Mouse (Mus musculus): Measurements from ENCODE around the gene Ctsz. TPM values are rescaled to one million over a fixed set of nuclear protein-coding genes. Genes with fewer than 3 reads are reported as not detected.

Gene Ctsz
- 75.3 and 77.7 TPM in 2 replicates for polyA plus RNA-seq (2015; fragmentation: Nextera tagmentation; extraction: Ambion mirVana)

DNA sequence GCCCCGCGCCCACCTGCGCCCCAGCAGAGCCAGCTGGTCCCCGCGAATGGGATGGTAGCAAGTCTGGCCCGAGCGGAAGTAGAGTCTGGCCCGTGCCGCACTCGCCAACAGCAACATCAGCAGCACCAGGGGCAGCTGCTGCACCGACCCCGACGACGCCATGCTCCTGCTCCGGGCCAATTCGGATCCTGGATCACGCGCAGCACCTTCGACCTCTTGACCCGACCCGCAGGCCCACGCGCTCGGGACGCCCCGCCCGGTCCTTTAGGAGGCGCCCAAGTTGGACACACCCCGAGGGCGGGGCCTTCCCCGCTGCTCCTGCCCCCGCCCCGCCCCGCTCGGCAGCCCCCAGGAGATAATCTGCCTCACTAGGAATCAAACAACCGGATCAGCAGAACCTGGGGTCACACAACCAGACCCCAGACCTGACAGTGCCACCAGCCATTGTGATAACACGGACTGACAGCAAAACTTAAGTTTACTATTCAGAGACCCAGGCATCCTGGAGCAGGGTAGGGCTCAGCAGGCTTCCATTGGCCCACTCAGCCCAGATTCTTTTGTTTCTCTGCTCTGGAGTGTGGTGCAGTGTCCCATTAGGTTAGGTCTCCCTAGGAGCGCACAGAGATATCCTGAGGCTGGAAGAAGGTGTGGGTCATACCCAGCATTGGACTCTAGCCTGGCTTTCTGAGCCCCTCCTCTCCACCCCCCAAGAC is at the start of gene Ctsz:
Ctsz (minus strand) TSS at position 303 of the 713 bp plus-strand sequence.

DNA sequence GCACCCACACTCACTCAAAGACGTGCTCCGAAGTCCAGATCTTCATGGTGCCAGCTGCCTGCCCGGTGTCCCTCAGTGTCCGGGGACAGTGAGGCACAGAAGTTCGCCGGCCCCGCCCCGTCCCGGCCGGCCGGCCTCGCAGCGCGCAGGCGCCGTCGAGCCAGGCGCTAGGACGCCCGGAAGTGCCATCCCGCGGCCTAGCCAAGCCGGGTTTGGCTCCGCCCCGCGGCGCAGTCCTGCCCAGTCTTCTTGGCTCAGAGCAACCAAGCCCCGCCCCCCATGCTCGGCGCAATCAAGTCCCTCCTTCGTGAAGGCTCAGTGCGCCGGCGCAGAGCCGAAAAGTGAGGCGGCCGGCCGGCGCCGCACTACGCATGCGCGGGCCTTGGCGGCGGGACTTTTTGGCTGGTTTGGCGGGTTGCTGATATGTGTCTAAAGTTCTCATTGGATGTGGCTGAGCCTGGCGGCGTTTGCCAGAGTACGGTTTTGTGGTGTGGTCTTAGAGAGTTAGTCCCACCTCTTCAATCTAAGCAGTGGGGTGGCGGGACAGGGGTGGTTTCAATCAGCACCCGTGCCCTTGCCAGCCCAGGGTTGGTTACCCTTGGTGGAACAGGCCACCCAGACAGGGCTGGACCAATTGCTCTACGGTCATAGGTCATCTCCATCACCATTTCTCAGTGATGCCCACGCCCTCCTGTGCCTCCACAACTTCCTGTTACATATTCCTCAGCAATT is 34.1 kb upstream of the Ctsz start, which contains the start of gene Prelid3b:
Prelid3b (minus strand) TSS at position 264 of the 732 bp plus-strand sequence.

DNA sequence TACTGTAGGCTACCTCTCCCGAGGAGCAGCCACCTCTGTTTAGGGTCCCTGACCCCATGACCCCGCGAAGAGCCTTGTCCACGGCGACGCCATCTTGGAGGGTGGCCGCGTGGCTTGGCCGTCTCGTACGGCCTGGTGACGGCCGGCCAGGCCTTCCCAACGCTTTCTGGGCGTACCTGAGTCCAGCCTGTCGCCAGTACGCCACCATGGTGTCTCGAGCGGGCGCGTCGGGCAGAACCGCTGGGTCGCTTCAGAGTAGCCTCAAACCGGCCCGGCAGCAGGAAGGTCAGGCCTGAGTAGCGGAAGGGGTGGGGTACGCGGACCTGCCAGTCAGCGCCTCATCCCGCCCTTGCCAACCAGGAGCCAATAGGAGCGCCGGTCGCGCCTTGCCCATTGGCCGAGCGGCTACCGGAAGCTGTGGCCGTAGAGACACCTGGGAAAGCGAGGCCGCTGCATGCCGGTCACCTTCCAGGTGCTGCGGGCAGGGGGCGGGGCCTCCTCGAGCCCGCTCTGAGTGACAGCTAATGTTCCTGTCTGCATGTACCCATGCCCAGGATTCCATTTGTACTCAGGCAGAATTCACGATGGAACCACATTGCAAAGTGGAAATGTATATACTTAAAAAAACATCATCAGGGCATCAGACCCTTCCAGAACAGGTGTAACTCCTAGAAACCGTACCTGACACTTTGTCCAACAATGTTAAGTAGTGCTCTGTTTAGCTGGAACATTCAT is 25.1 kb upstream of the Ctsz start, which contains the start of gene Atp5e:
Atp5e (minus strand) TSS at position 317 of the 735 bp plus-strand sequence.

DNA sequence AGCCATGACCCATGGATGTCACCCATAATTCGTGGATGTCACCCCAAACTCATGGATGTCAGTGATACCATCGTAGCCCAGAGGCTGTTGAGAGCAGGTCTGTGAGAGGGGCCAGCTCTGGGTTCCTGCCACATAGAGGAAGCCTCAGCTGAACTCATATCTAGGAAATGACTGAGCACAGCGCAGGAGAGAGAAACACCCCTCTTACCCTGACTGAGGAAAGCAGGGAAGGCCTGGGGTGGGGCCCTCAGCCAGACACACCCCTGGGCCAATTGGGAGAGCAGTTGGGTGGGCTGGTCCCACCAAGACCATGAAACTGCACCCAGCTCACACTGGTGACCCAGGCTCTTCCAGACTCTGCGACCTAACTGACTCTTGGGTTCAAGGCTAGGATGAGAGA is 11.5 kb upstream of the Ctsz start, which contains the start of gene Tubb1:
Tubb1 (plus strand) TSS at position 343 of the 400 bp plus-strand sequence.

DNA sequence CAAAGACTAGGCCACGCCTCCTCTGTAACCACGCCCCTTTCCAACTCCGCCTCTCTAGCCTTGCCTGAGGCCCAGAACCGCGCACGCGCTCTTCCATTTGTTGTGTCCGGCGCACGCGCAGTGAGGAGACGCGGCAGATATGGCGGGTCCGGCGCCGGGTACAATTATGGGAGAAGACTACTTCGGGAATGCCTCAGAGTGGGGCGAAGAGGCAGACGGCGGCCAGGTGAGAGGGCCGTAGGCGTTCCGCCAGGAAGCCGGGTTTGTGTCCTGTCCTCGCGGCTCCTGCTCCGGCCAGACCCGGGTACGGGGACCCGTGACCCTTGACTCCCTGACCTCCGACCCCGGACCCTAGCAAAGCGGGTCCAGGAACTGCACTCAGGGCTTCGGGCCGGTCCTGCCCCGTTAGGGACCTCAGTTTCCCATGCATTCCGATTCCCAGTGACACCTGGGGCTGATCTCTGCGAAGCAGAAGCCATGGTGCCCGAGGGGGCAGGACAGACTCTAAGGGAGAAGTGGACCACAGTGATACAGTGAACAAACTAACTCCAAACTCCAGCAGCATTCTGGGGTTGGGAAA is 23.0 kb downstream of the Ctsz start, which contains the start of gene Nelfcd:
Nelfcd (plus strand) TSS at position 74 of the 580 bp plus-strand sequence.

Other genes starting within 250 kb of the Ctsz start
- gene Gnas, start 154.7 kb downstream of the Ctsz start, polyA plus RNA-seq (2015; fragmentation: Nextera tagmentation; extraction: Ambion mirVana): 1,946 and 2,078 TPM in 2 replicates
- 13.3 and 18.0 TPM in 2 replicates for gene Gm20721, start 92.3 kb downstream of the Ctsz start, polyA plus RNA-seq (2015; fragmentation: Nextera tagmentation; extraction: Ambion mirVana)
- 73.4 and 79.8 TPM in 2 replicates for gene Nelfcd, start 23.2 kb downstream of the Ctsz start, polyA plus RNA-seq (2015; fragmentation: Nextera tagmentation; extraction: Ambion mirVana)
- gene Tubb1, start 11.7 kb upstream of the Ctsz start, polyA plus RNA-seq (2015; fragmentation: Nextera tagmentation; extraction: Ambion mirVana): 0.17 and 0.21 TPM in 2 replicates
- 870 and 1,030 TPM in 2 replicates for gene Atp5e, start 25.1 kb upstream of the Ctsz start, polyA plus RNA-seq (2015; fragmentation: Nextera tagmentation; extraction: Ambion mirVana)
- gene Prelid3b, start 34.0 kb upstream of the Ctsz start, polyA plus RNA-seq (2015; fragmentation: Nextera tagmentation; extraction: Ambion mirVana): 87.6 and 87.7 TPM in 2 replicates
- gene Zfp831, start 204.5 kb upstream of the Ctsz start, polyA plus RNA-seq (2015; fragmentation: Nextera tagmentation; extraction: Ambion mirVana): not detected in 2 replicates